Mouse (Mus musculus): Measurements from ENCODE around the gene Mcf2l. TPM values are rescaled to one million over a fixed set of nuclear protein-coding genes. Genes with fewer than 3 reads are reported as not detected.

Gene Mcf2l
- polyA plus RNA-seq, 1 experiment from 2014 or later: 9.0 TPM

DNA sequence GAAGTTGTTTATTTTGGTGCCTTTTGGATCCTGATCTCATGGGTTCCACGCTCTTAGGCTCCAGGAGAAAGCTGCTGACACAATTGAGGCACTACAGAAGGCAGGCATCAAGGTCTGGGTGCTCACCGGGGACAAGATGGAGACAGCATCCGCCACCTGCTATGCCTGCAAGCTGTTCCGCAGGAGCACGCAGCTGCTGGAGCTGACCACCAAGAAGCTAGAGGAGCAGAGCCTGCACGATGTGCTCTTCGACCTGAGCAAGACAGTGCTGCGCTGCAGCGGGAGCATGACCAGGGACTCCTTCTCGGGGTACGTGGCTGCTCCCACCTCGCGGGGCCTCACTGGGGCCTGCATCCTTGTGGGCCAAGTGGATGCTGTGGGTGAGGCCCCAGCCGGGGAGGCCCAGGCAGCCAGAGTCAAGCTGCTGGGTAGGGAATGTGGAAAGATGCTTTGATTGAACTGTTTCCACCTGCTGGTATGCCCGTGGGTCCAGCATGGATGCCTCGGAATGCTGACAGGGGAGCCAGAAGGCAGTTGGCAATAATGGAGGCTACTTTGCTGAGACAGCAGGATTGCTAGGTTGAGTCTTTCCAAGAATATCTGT, 29.2 kb upstream of the Mcf2l start:
- Histone ChIP-seq H3K9ac (no peak overlapping the region), H3K9me3 (replicated peaks) (no peaks in the 10 kb centered on the region), H3K4me3 (no peak overlapping the region), H3K27ac (no peak overlapping the region), H3K4me1 (replicated peaks) (no peaks in the 10 kb centered on the region), H3K4me2 (no peak overlapping the region), H3K27me3 (no peaks in the 10 kb centered on the region), H3K36me3 (peaks cover 43% of the 10 kb centered on the region)
- no peak for ATAC-seq (replicated peaks; ENCODE audit: insufficient number of reproducible peaks, insufficient read depth, low FRiP score, low read depth)
- 89% methylated on average over 16 of the region's 16 CpGs for WGBS

GRCm38 (mm10) chr8:12846447-12846846, 27.2 kb upstream of the Mcf2l start:
- no peaks in the 10 kb centered on the region for H3K4me1 ChIP-seq (replicated peaks)
- peaks cover 58% of the 10 kb centered on the region for H3K36me3 ChIP-seq
- H3K27ac ChIP-seq: no peak overlapping the region
- no peak overlapping the region for H3K4me2 ChIP-seq
- 82% methylated on average over 6 of the region's 6 CpGs for WGBS
- no peaks in the 10 kb centered on the region for H3K9me3 ChIP-seq (replicated peaks)
- ATAC-seq (replicated peaks; ENCODE audit: insufficient number of reproducible peaks, insufficient read depth, low FRiP score, low read depth): no peak
- H3K27me3 ChIP-seq: no peaks in the 10 kb centered on the region
- no peak overlapping the region for H3K4me3 ChIP-seq
- H3K9ac ChIP-seq: no peak overlapping the region

- no peak for ATAC-seq (replicated peaks; ENCODE audit: insufficient number of reproducible peaks, insufficient read depth, low FRiP score, low read depth)
- Histone ChIP-seq H3K9me3 (replicated peaks) (no peaks in the 10 kb centered on the region), H3K9ac (no peak overlapping the region), H3K4me3 (no peak overlapping the region), H3K27ac (no peak overlapping the region), H3K4me1 (replicated peaks) (peaks cover 4% of the 10 kb centered on the region; the same call in 1 of the 2 replicates), H3K36me3 (peaks cover 42% of the 10 kb centered on the region; the same call in 1 of the 2 replicates), H3K27me3 (no peaks in the 10 kb centered on the region), H3K4me2 (no peak overlapping the region)
- 84% methylated on average over 10 of the region's 10 CpGs for WGBS
These were observed 22.4 kb upstream of the Mcf2l start for GRCm38 (mm10) chr8:12851241-12851640.

DNA sequence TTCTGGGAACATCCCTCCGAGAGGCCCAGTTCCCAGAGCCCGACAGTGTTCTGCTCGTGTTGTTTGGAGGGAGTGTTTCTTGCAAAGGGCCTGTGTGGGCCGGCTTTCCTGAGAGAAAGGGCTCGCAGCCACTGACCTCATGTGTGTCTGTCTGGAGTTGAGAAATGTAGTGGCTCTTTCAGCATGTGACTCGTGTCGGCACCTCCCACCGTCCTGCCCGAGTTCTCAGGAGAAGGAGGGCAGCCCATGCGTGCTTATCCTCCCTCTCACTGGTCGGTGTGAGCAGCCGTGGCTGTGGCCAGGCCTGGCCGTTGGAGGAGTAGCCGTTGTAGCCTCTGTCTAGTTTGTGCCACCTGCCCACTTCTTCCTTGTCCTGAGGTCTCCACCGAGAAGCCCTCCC, 17.6 kb upstream of the Mcf2l start:
- ATAC-seq (replicated peaks; ENCODE audit: insufficient number of reproducible peaks, insufficient read depth, low FRiP score, low read depth): 0 out of 2 replicates have a peak, but pooled peaks have one; percentile 32
- H3K9me3 ChIP-seq (replicated peaks): no peaks in the 10 kb centered on the region
- 42% methylated on average over 15 of the region's 15 CpGs for WGBS
- H3K4me3 ChIP-seq: no peak overlapping the region
- no peaks in the 10 kb centered on the region for H3K27me3 ChIP-seq
- no peak overlapping the region for H3K27ac ChIP-seq
- H3K4me1 ChIP-seq (replicated peaks): peaks cover 6% of the 10 kb centered on the region; the same call in 1 of the 2 replicates
- H3K9ac ChIP-seq: no peak overlapping the region
- H3K4me2 ChIP-seq: no peak overlapping the region
- H3K36me3 ChIP-seq: peaks cover 8% of the 10 kb centered on the region; the same call in 1 of the 2 replicates

DNA sequence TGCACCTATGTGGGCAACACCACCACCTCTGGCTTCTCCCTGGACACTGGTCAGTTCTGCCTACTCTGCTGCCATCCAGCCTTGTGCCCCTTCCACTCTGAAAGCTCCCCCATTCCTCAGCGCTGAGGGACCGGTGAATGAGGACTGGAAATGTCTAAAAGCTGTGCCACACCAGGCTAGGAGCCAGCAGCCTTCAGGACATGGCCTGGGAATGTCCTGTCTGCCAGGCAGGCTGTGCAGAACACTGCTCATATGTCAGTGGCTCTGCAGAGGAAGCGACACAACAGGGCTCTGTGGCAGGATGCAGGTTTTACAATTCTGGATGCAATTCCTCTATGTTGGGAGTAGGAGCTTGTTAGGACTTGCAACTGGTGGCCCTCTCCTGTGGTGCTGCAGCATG, 10.5 kb upstream of the Mcf2l start:
- 78% methylated on average over 3 of the region's 3 CpGs for WGBS
- ATAC-seq (replicated peaks; ENCODE audit: insufficient number of reproducible peaks, insufficient read depth, low FRiP score, low read depth): no peak
- H3K9me3 ChIP-seq (replicated peaks): no peaks in the 10 kb centered on the region
- no peak overlapping the region for H3K4me3 ChIP-seq
- no peaks in the 10 kb centered on the region for H3K27me3 ChIP-seq
- H3K4me1 ChIP-seq (replicated peaks): no peaks in the 10 kb centered on the region
- no peak overlapping the region for H3K27ac ChIP-seq
- peaks cover 38% of the 10 kb centered on the region for H3K36me3 ChIP-seq
- H3K4me2 ChIP-seq: no peak overlapping the region
- no peak overlapping the region for H3K9ac ChIP-seq

DNA sequence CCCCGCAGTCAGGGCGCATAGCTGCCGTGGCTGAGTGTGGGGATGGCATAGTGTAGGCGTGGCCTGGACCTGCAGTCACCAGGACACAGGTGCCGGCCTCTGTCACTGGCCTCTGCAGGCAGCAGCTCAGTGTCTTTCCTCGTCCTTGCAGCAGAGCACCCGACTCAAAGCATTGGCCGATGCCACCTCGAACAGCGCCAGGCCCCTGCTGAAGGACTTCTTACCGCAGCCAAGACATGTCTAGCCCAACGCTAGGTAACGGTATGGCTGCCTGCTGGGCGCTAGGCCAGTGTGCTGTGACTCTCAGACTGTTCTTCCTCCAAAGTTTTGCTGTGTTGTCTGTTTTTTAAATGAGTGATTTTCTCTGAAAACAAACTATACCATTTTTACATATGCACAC, 10.0 kb upstream of the Mcf2l start:
- H3K27ac ChIP-seq: no peak overlapping the region
- 84% methylated on average over 14 of the region's 14 CpGs for WGBS
- H3K36me3 ChIP-seq: peaks cover 38% of the 10 kb centered on the region

GRCm38 (mm10) chr8:12865790-12866189, 7.8 kb upstream of the Mcf2l start:
- H3K4me1 ChIP-seq (replicated peaks): no peaks in the 10 kb centered on the region
- H3K4me2 ChIP-seq: no peak overlapping the region
- no peaks in the 10 kb centered on the region for H3K9me3 ChIP-seq (replicated peaks)
- H3K4me3 ChIP-seq: no peak overlapping the region
- WGBS: 70% methylated on average over 6 of the region's 6 CpGs
- no peak for ATAC-seq (replicated peaks; ENCODE audit: insufficient number of reproducible peaks, insufficient read depth, low FRiP score, low read depth)
- H3K9ac ChIP-seq: no peak overlapping the region
- no peak overlapping the region for H3K27ac ChIP-seq
- H3K27me3 ChIP-seq: peaks cover under 1% of the 10 kb centered on the region; the same call in 1 of the 2 replicates
- H3K36me3 ChIP-seq: peaks cover 38% of the 10 kb centered on the region

More for the DNA sequence above, 10.0 kb upstream of the Mcf2l start:
- no peaks in the 10 kb centered on the region for H3K27me3 ChIP-seq
- no peak overlapping the region for H3K9ac ChIP-seq
- H3K9me3 ChIP-seq (replicated peaks): no peaks in the 10 kb centered on the region
- H3K4me1 ChIP-seq (replicated peaks): no peaks in the 10 kb centered on the region
- ATAC-seq (replicated peaks; ENCODE audit: insufficient number of reproducible peaks, insufficient read depth, low FRiP score, low read depth): no peak
- no peak overlapping the region for H3K4me2 ChIP-seq
- no peak overlapping the region for H3K4me3 ChIP-seq

GRCm38 (mm10) chr8:12869661-12870060, 3.9 kb upstream of the Mcf2l start:
- H3K4me3 ChIP-seq: no peak overlapping the region
- ATAC-seq (replicated peaks; ENCODE audit: insufficient number of reproducible peaks, insufficient read depth, low FRiP score, low read depth): no peak
- H3K27me3 ChIP-seq: peaks cover 26% of the 10 kb centered on the region
- peaks cover 7% of the 10 kb centered on the region for H3K36me3 ChIP-seq
- WGBS: 68% methylated on average over 3 of the region's 3 CpGs
- H3K9ac ChIP-seq: no peak overlapping the region
- H3K27ac ChIP-seq: no peak overlapping the region
- no peak overlapping the region for H3K4me2 ChIP-seq
- peaks cover 24% of the 10 kb centered on the region for H3K4me1 ChIP-seq (replicated peaks)
- no peaks in the 10 kb centered on the region for H3K9me3 ChIP-seq (replicated peaks)

DNA sequence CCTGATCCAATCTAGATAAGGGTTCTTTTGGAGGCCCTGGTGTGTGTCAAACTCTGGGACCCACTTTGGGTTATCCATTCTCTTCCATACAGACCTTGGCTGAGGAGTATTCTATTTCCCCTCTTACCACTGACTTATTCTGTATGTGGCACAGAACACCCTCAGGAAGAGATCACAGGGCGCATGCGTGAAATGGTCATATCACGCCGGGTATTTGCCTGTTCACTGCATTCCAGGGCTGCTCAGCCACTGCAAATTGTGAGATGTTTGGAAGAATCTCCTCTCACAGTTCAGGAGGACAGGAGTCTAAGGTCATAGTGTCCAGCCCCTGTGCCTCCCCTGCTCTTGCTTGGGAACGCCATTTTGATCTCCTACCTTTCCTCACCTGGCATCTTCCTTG, 3.0 kb upstream of the Mcf2l start:
- H3K9me3 ChIP-seq (replicated peaks): no peaks in the 10 kb centered on the region
- H3K4me1 ChIP-seq (replicated peaks): peaks cover 24% of the 10 kb centered on the region
- no peak overlapping the region for H3K4me3 ChIP-seq
- no peaks in the 10 kb centered on the region; the same call in 1 of the 2 replicates for H3K36me3 ChIP-seq
- H3K27ac ChIP-seq: no peak overlapping the region
- H3K9ac ChIP-seq: no peak overlapping the region
- ATAC-seq (replicated peaks; ENCODE audit: insufficient number of reproducible peaks, insufficient read depth, low FRiP score, low read depth): no peak
- peaks cover 34% of the 10 kb centered on the region for H3K27me3 ChIP-seq
- H3K4me2 ChIP-seq: no peak overlapping the region
- 88% methylated on average over 5 of the region's 5 CpGs for WGBS

DNA sequence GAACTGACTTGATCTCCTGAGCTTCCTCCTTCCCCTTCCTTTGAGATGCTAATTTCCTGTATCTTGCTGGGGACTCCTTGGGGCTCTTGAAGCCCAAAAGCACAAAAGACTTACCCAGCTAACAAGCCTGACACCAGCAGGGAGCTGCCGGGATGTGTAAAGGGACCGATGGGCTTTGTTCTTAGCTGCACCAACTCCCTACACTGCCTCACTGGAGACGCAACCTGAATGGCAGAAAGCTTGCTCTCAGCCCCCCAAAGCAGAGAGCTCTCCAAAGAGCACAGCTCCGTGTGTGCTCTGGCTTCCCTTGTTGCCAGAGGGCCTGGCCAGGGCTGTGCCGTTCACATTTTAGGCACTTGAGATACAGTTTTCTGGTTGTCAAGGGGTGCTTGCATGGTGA, 2.1 kb upstream of the Mcf2l start:
- peaks cover 24% of the 10 kb centered on the region for H3K4me1 ChIP-seq (replicated peaks)
- 12% methylated on average over 5 of the region's 5 CpGs for WGBS
- no peaks in the 10 kb centered on the region; the same call in 1 of the 2 replicates for H3K36me3 ChIP-seq
- peaks cover 39% of the 10 kb centered on the region for H3K27me3 ChIP-seq
- no peak overlapping the region for H3K27ac ChIP-seq
- H3K4me3 ChIP-seq: no peak overlapping the region
- no peaks in the 10 kb centered on the region for H3K9me3 ChIP-seq (replicated peaks)
- no peak overlapping the region for H3K9ac ChIP-seq
- H3K4me2 ChIP-seq: no peak overlapping the region
- no peak for ATAC-seq (replicated peaks; ENCODE audit: insufficient number of reproducible peaks, insufficient read depth, low FRiP score, low read depth)

DNA sequence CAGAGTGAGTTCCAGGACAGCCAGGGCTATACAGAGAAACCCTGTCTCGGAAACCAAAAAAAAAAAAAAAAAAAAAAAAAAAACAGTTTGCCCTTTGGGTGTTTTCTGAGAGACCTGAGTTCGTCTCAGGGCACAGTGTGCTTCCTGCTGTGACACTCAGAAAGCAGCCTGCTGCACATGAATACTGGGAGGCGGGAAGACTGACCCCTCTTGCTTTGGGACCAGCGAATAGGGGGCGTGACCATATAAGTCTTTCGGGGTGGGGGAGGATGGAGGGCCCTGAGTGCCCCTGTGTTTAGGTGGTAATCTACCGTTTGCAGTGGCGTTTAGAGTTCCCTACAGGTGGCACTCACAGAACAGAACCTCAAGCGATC, 636 bp upstream of the Mcf2l start:
- Histone ChIP-seq H3K9ac (peak overlapping the region; percentile 34), H3K4me2 (peak overlapping the region; percentile 78), H3K27ac (no peak overlapping the region), H3K36me3 (no peaks in the 10 kb centered on the region), H3K27me3 (peaks cover 39% of the 10 kb centered on the region), H3K4me3 (peak overlapping the region; percentile 56), H3K9me3 (replicated peaks) (no peaks in the 10 kb centered on the region), H3K4me1 (replicated peaks) (peaks cover 24% of the 10 kb centered on the region)
- WGBS: 12% methylated on average over 9 of the region's 9 CpGs
- ATAC-seq (replicated peaks; ENCODE audit: insufficient number of reproducible peaks, insufficient read depth, low FRiP score, low read depth): no peak

DNA sequence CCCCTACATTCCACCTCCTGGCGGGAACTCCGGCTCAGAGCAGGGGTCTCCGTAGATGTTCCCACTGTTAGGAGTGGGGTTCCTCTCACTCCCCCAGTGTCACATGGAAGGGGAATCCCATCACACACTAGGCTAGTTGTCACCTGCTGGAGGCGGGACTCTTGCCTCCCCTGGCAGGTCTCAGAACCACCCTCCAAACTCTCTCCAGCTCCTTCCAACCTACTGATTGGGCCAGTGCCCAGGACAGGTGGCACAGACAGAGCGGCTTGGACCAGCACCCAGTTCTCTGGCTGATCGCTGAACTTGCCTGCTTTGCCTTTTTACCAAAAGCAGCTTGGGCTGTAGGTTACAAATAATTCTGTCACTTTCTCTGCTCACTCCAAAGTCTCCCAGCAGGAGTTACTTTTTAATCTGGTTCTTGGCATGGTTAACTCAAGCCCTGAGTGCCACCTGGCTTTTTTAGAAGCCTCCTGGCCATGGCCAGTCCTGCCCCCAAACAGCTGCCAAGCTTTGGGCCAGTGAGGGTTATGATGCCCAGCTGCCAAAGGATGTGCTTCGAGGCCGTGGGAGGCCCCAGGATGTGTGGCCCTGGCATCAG, 687 bp downstream of the Mcf2l start:
- Histone ChIP-seq H3K4me1 (replicated peaks) (peaks cover 27% of the 10 kb centered on the region), H3K9ac (peak overlapping the region; percentile 34), H3K27ac (no peak overlapping the region), H3K9me3 (replicated peaks) (no peaks in the 10 kb centered on the region), H3K36me3 (no peaks in the 10 kb centered on the region), H3K27me3 (peaks cover 39% of the 10 kb centered on the region), H3K4me2 (peak overlapping the region; percentile 78), H3K4me3 (peak overlapping the region; percentile 56)
- ATAC-seq (replicated peaks; ENCODE audit: insufficient number of reproducible peaks, insufficient read depth, low FRiP score, low read depth): peak; percentile 20; the same call in 1 of the 2 replicates
- 32% methylated on average over 8 of the region's 8 CpGs for WGBS
